Mouse (Mus musculus) liver, embryonic 14.5 days (tissue): ENCODE data around the gene Map4k4. TPM values are rescaled to one million over a fixed set of nuclear protein-coding genes. Genes with fewer than 3 reads are reported as not detected.

Experiments
- ATAC-seq: fragments of 200-750 bp; cut with Nextera tagmentation; 2 replicates; pipeline ENCODE4 v1.8.0; 2017; ENCODE audit warnings: moderate number of reproducible peaks, mild to moderate bottlenecking, moderate library complexity; ENCODE audit not compliant: insufficient read depth
- DNase-seq, 3 experiments: peaks; one replicate each; pipeline ENCODE4 v3.0.0-alpha.2; 2012 to 2013; ENCODE audit warnings: low read depth in 3 of 3, low spot score in 3 of 3
- H3K27ac ChIP-seq: fragments of 300-500 bp; sonication (generic); 2 replicates; pipeline ENCODE4 v1.5.1; 2014; ENCODE audit warnings: moderate library complexity, mild to moderate bottlenecking, control low read depth, inconsistent platforms
- H3K27me3 ChIP-seq: fragments of 300-500 bp; sonication (generic); 2 replicates; pipeline ENCODE4 v1.6.1; 2014; ENCODE audit warnings: mild to moderate bottlenecking, low read length, moderate library complexity; ENCODE audit not compliant: control insufficient read depth, insufficient read depth
- H3K36me3 ChIP-seq: fragments of 300-500 bp; sonication (generic); replicated peaks from 2 replicates; pipeline ENCODE4 v1.6.1; 2014; ENCODE audit warnings: low read depth; ENCODE audit not compliant: control insufficient read depth, insufficient read depth
- H3K4me1 ChIP-seq, 2 experiments: fragments of 200-500 bp in 1 of 2; fragments of 300-500 bp in 1 of 2; sonication (generic) in 1 of 2; replicated peaks; 2 replicates each; pipeline ENCODE4 v1.6.1; 2012 to 2014; ENCODE audit warnings: antibody characterized with exemption in 1 of 2, inconsistent platforms in 1 of 2, low read length in 1 of 2; ENCODE audit not compliant: control insufficient read depth in 2 of 2, insufficient read depth in 2 of 2
- H3K4me2 ChIP-seq: fragments of 300-500 bp; sonication (generic); 2 replicates; pipeline ENCODE4 v1.6.1; 2014; ENCODE audit warnings: low read depth, mild to moderate bottlenecking, control low read depth, moderate library complexity
- H3K4me3 ChIP-seq, 2 experiments: fragments of 200-500 bp in 1 of 2; fragments of 300-500 bp in 1 of 2; sonication (generic) in 1 of 2; 2 replicates each; pipeline ENCODE4 v1.5.1; 2012 to 2014; ENCODE audit warnings: low read depth in 2 of 2, low read length in 2 of 2, mild to moderate bottlenecking in 2 of 2, control low read depth in 1 of 2, inconsistent platforms in 1 of 2, moderate library complexity in 1 of 2; ENCODE audit not compliant: insufficient read depth in 1 of 2
- H3K9ac ChIP-seq: fragments of 300-500 bp; sonication (generic); replicated peaks from 2 replicates; pipeline ENCODE4 v1.6.1; 2014; ENCODE audit warnings: mild to moderate bottlenecking, control low read depth, moderate library complexity
- H3K9me3 ChIP-seq: fragments of 300-500 bp; sonication (generic); 2 replicates; pipeline ENCODE4 v1.6.1; 2016; ENCODE audit warnings: low read length, mixed read lengths; ENCODE audit not compliant: control insufficient read depth
- CTCF ChIP-seq: IDR thresholded peaks from 2 replicates; pipeline ENCODE4 v1.5.1; 2016; ENCODE audit warnings: antibody characterized with exemption, low read depth, control low read depth
- EP300 ChIP-seq: IDR thresholded peaks from 2 replicates; pipeline ENCODE4 v1.6.1; 2016; ENCODE audit warnings: antibody characterized with exemption, low read depth
- WGBS: fragments of 180-500 bp; shearing (Covaris S2); extraction: QIAGEN DNeasy Blood & Tissue Kit; methylation state at CpG from one replicate; pipeline ENCODE4 v1.1.7; 2014; ENCODE audit not compliant: insufficient replicate concordance; 5-methylcytosine and 5-hydroxymethylcytosine counted together
- polyA plus RNA-seq, 2 experiments: library from polyadenylated mRNA; depleted of rRNA in 1 of 2; stranded (reverse) in 1 of 2; unstranded in 1 of 2; fragments of >200 nt; fragmentation: Nextera tagmentation in 1 of 2; extraction: Ambion mirVana in 1 of 2; gene quantifications; 2 replicates each; pipeline versions ENCODE4 v1.2.1 to v1.2.3; 2012 to 2014

The Map4k4 gene
- polyA plus RNA-seq, 2 experiments, result 2.3 to 14.5 TPM

DNA sequence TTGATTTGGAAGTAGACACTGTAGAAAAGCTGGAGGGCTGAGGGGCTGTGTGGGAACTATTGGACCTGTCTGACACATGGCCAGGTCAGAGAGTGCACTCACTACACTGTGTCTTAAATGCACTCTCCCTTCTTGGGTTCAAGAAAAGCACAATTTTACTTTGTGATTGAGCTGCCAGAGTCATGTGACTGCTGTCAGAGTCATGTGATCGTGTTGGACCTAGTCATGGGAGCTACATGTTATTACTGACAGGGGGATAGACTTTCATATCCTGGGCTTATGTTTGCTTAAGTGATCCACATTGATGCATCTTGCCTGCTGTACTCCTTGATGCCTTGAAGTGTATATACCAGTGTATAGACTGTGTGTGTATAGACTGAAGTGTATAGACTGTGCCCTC, 59.9 kb downstream of the Map4k4 start:
- Histone ChIP-seq H3K9me3 (no peaks in the 10 kb centered on the region), H3K4me1 (peaks cover under 1 to 32% of the 10 kb centered on the region in 2 experiments; a peak in 3 of 4 replicates), H3K36me3 (no peaks in the 10 kb centered on the region), H3K27ac (no peak overlapping the region), H3K4me2 (no peak overlapping the region), H3K4me3 (no peak overlapping the region), H3K27me3 (no peaks in the 10 kb centered on the region), H3K9ac (no peak overlapping the region)
- WGBS, result 54% methylated on average over 1 of the region's 1 CpGs
- DNase-seq (no peak), ATAC-seq (no peak)
- TF ChIP-seq EP300, result no peak
- no peak for TF ChIP-seq CTCF

- WGBS, result 58% methylated on average over 6 of the region's 6 CpGs
- no peak overlapping the region for H3K27ac ChIP-seq
- H3K36me3 ChIP-seq, result no peaks in the 10 kb centered on the region
- no peak overlapping the region for H3K4me2 ChIP-seq
- no peak overlapping the region for H3K4me3 ChIP-seq
- no peaks in the 10 kb centered on the region for H3K27me3 ChIP-seq
- DNase-seq (no peak), ATAC-seq (no peak)
- peaks cover 0 to 31% of the 10 kb centered on the region in 2 experiments; a peak in 3 of 4 replicates for H3K4me1 ChIP-seq
- H3K9me3 ChIP-seq, result no peaks in the 10 kb centered on the region
- no peak for TF ChIP-seq EP300
- TF ChIP-seq CTCF, result no peak
- no peak overlapping the region for H3K9ac ChIP-seq
Measured at GRCm38 (mm10) chr1:39961113-39961512, 60.4 kb downstream of the Map4k4 start.

DNA sequence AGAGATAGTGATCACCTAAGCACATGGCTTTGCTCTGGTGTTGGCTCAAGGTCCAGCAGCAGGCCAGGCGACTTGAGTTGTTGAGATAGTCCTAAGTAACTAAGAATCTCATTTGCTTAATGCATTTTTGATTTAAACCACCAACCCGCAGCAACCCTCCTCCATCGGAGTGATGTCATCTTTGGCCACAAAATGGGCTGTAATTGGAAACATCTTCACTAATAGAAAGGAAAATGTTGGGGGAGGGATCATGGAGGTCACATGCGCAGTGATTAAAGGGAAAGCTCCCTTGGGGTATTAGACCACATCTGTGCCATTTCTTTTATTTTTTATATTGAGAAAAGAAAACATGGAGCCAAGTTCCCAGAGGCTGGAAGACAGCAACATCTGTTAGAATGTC, 61.6 kb downstream of the Map4k4 start:
- no peak overlapping the region for H3K27ac ChIP-seq
- H3K36me3 ChIP-seq, result no peaks in the 10 kb centered on the region
- peaks cover 0 to 25% of the 10 kb centered on the region in 2 experiments; a peak in 3 of 4 replicates for H3K4me1 ChIP-seq
- H3K4me3 ChIP-seq, result no peak overlapping the region
- H3K4me2 ChIP-seq, result no peak overlapping the region
- no peaks in the 10 kb centered on the region for H3K27me3 ChIP-seq
- 73% methylated on average over 4 of the region's 4 CpGs for WGBS
- ATAC-seq (no peak), DNase-seq (no peak)
- H3K9me3 ChIP-seq, result no peaks in the 10 kb centered on the region
- TF ChIP-seq CTCF (no peak), EP300 (no peak)
- H3K9ac ChIP-seq, result no peak overlapping the region

GRCm38 (mm10) chr1:39962840-39963239, 62.1 kb downstream of the Map4k4 start:
- ATAC-seq (no peak), DNase-seq (no peak)
- Histone ChIP-seq H3K27ac (no peak overlapping the region), H3K4me1 (peaks cover 0 to 21% of the 10 kb centered on the region in 2 experiments; a peak in 3 of 4 replicates), H3K9ac (no peak overlapping the region), H3K36me3 (no peaks in the 10 kb centered on the region), H3K27me3 (no peaks in the 10 kb centered on the region), H3K4me2 (no peak overlapping the region), H3K9me3 (no peaks in the 10 kb centered on the region), H3K4me3 (no peak overlapping the region)
- TF ChIP-seq CTCF, result no peak
- TF ChIP-seq EP300, result no peak
- 87% methylated on average over 8 of the region's 8 CpGs for WGBS

DNA sequence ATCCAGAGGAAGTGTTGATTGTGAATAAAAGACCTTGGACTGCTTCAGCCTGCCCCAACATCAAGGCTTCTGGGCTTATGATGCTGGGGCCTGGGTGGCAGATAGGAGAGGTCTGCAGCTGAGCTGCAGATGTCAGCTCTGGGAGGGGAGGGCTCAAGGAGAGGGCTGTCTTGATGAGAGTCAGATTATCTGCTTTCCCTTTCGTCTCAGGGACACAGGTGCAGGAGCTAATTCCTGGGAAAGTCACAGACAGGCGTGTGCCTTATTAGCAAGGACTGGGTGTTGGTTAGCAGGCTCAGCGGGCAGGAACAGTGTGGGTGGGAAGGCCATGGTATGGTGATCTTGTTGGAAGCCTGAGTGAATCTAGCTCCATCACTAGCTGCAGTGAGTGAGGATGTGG, 63.1 kb downstream of the Map4k4 start:
- ATAC-seq (no peak), DNase-seq (no peak)
- Histone ChIP-seq H3K9ac (no peak overlapping the region), H3K27ac (no peak overlapping the region), H3K27me3 (no peaks in the 10 kb centered on the region), H3K4me1 (peaks cover 0 to 17% of the 10 kb centered on the region in 2 experiments; a peak in 3 of 4 replicates), H3K9me3 (no peaks in the 10 kb centered on the region), H3K36me3 (no peaks in the 10 kb centered on the region), H3K4me3 (no peak overlapping the region), H3K4me2 (no peak overlapping the region)
- TF ChIP-seq CTCF (no peak), EP300 (no peak)
- WGBS, result 50% methylated on average over 3 of the region's 3 CpGs
